Comparison of ENCODE assay signal across 8 mouse cellular contexts in the genomic region with DNA sequence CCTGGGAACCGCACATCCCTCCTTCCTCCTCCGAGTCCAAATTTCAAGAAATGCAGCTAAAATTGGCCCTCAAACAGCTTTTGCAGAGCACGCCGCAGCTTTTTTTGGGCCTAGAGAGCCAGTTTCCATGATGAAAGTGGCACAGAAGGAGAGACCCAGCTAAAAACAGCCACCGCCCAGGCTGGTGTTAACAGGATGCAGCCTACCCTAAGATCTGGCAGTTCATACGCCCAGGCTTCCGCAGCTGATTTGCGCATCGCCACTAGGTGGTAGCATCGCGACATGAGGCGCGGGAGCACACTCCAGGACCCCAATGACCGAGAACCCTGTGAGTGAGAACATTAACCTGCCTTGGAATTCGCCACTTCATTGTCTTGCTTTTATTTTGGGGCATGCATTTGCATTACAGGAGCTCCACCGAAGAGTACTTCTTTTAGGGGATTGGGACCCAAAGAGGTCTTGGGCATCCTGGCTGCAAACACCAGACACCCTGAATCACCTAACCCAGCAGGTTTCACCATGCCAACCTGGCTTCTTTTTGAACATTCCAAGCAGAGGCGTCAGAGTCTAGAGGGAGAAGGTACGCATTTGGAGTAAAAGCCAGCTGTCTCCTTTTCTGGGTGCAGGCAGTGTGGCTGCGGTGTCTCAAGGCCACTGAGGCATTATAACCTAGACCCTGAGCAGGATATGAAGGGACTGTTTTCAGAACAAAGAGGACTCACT.
DNase-seq lines count a peak whose midpoint lies in the region; ATAC-seq lines count a peak whose summit lies in the region.

No protein-coding gene starts in this region.

- H3K4me3 ChIP-seq in embryonic facial prominence, embryonic 12.5 days = no peak overlapping the region
- no peak overlapping the region for H3K4me3 ChIP-seq in limb, embryonic 13.5 days
- H3K4me3 ChIP-seq in neural tube, embryonic 11.5 days (ENCODE audit: low read depth, low read length) = no peak overlapping the region

- no peak overlapping the region for H3K9ac ChIP-seq in embryonic facial prominence, embryonic 12.5 days
- no peak overlapping the region for H3K9ac ChIP-seq in limb, embryonic 13.5 days
- H3K9ac ChIP-seq in neural tube, embryonic 11.5 days (ENCODE audit: low read length) = no peak overlapping the region

- no peaks in the 10 kb centered on the region for H3K9me3 ChIP-seq in embryonic facial prominence, embryonic 12.5 days
- no peaks in the 10 kb centered on the region for H3K9me3 ChIP-seq in limb, embryonic 13.5 days
- H3K9me3 ChIP-seq in neural tube, embryonic 11.5 days (ENCODE audit: control insufficient read depth, low read length) = no peaks in the 10 kb centered on the region

- no peaks in the 10 kb centered on the region for H3K36me3 ChIP-seq in embryonic facial prominence, embryonic 12.5 days
- no peaks in the 10 kb centered on the region for H3K36me3 ChIP-seq in limb, embryonic 13.5 days
- H3K36me3 ChIP-seq in neural tube, embryonic 11.5 days (ENCODE audit: control insufficient read depth, insufficient read depth, low read length) = no peaks in the 10 kb centered on the region

- WGBS in embryonic facial prominence, embryonic 12.5 days = 21% methylated on average over 19 of the region's 19 CpGs
- 17% methylated on average over 19 of the region's 19 CpGs for WGBS in limb, embryonic 13.5 days
- WGBS in neural tube, embryonic 11.5 days = 21% methylated on average over 19 of the region's 19 CpGs

- no peaks in the 10 kb centered on the region; the same call in 1 of the 2 replicates for H3K27me3 ChIP-seq in embryonic facial prominence, embryonic 12.5 days
- H3K27me3 ChIP-seq in limb, embryonic 13.5 days = peaks cover 11% of the 10 kb centered on the region; the same call in 1 of the 2 replicates
- H3K27me3 ChIP-seq in neural tube, embryonic 11.5 days (ENCODE audit: control insufficient read depth, insufficient read depth, low read length) = no peaks in the 10 kb centered on the region

- DNase-seq in 416B (ENCODE audit: low read depth) = peak; percentile 55
- DNase-seq in adrenal gland, postnatal 4 days (ENCODE audit: low spot score in 2 of 2) = peak; percentile 51 to 58
- DNase-seq in heart, adult 9 months (ENCODE audit: low spot score in 2 of 2) = peak; percentile 73 to 78
- peak; percentile 58 for DNase-seq in kidney, adult 9 months
- peak; percentile 89 for DNase-seq in neural tube, embryonic 11.5 days (ENCODE audit: low spot score)
- peak; percentile 48 for DNase-seq in testis, postnatal 14 days (ENCODE audit: low spot score)

- no peak overlapping the region for H3K4me2 ChIP-seq in embryonic facial prominence, embryonic 12.5 days (replicated peaks)
- H3K4me2 ChIP-seq in limb, embryonic 13.5 days (replicated peaks) = no peak overlapping the region
- H3K4me2 ChIP-seq in neural tube, embryonic 11.5 days (ENCODE audit: low read depth) = no peak overlapping the region

- H3K27ac ChIP-seq in embryonic facial prominence, embryonic 12.5 days = no peak overlapping the region
- H3K27ac ChIP-seq in limb, embryonic 13.5 days = no peak overlapping the region
- H3K27ac ChIP-seq in neural tube, embryonic 11.5 days (ENCODE audit: low read depth, low read length) = no peak overlapping the region

- no peaks in the 10 kb centered on the region for H3K4me1 ChIP-seq in embryonic facial prominence, embryonic 12.5 days
- H3K4me1 ChIP-seq in limb, embryonic 13.5 days = no peaks in the 10 kb centered on the region
- no peaks in the 10 kb centered on the region for H3K4me1 ChIP-seq in neural tube, embryonic 11.5 days (ENCODE audit: control insufficient read depth, insufficient read depth, low read length)

- 0 out of 2 replicates have a peak, but pooled peaks have one; percentile 64 for ATAC-seq in embryonic facial prominence, embryonic 12.5 days (ENCODE audit: insufficient number of reproducible peaks, insufficient read depth, low FRiP score, low TSS enrichment)
- ATAC-seq in limb, embryonic 13.5 days (ENCODE audit: low FRiP score, low read depth) = peak; percentile 72; the same call in 1 of the 2 replicates
- ATAC-seq in neural tube, embryonic 11.5 days (ENCODE audit: insufficient read depth, low FRiP score, low TSS enrichment) = peak; percentile 67; the same call in 1 of the 2 replicates
